In the genomic region with DNA sequence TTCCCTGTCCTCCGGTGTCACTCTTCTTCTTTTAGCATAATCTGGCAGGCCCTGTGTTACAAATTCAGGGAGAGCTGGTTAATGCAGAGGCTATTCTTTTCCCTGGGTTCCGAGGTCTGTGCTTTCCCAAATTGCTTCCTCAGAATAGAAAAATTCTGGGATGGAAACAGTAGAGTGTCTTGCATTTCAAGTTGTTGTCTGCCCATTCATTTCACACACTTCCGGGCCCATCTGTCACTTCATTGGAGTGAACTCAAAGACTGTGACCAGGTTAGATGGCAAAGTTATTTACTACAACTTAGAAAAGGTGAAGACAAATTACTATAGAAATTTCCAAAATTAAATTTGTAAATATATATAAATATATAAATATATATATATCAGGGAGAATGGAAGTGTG, we compare ENCODE assay signal across 24 mouse cellular contexts.
"Had no signal": no experiment of that assay in that cellular context is flagged by ENCODE, and none has a peak within 500 bp of the region (broad histone marks: within the 10 kb centered on the region; RNA-seq: fewer than 3 reads in every experiment).

No protein-coding gene starts in this region.

- H3K9ac ChIP-seq: limb, embryonic 13.5 days; liver, embryonic 12.5 days; liver, embryonic 15.5 days; lung, embryonic 15.5 days; midbrain, embryonic 13.5 days; neural tube, embryonic 13.5 days; stomach, embryonic 15.5 days had no signal

- DNase-seq: kidney, postnatal 25 days; layer of hippocampus, adult 9-11 months; liver; lung, adult 18-20 months; lung, postnatal 10 days; lung, postnatal 36 days; retina, postnatal 1 day; right cerebral cortex, postnatal 25 days; spleen, adult 18-20 months; thymus, postnatal 25 days had no signal

- H3K27me3 ChIP-seq: limb, embryonic 13.5 days; liver, embryonic 12.5 days; liver, embryonic 15.5 days; lung, embryonic 15.5 days; megakaryocyte, embryonic 14.5 days; stomach, embryonic 15.5 days had no signal

- H3K4me2 ChIP-seq: limb, embryonic 13.5 days; liver, embryonic 12.5 days; liver, embryonic 15.5 days; lung, embryonic 15.5 days; midbrain, embryonic 13.5 days; neural tube, embryonic 13.5 days; stomach, embryonic 15.5 days had no signal

- H3K9me3 ChIP-seq: limb, embryonic 10.5 days; limb, embryonic 13.5 days; liver, embryonic 12.5 days; liver, embryonic 15.5 days; lung, embryonic 15.5 days; megakaryocyte, embryonic 14.5 days; midbrain, embryonic 10.5 days; midbrain, embryonic 13.5 days; neural tube, embryonic 13.5 days; stomach, embryonic 15.5 days had no signal

- H3K36me3 ChIP-seq: limb, embryonic 10.5 days; limb, embryonic 13.5 days; liver, embryonic 12.5 days; liver, embryonic 15.5 days; lung, embryonic 15.5 days; midbrain, embryonic 10.5 days; midbrain, embryonic 13.5 days; neural tube, embryonic 13.5 days; stomach, embryonic 15.5 days had no signal

- ATAC-seq: liver, embryonic 12.5 days; midbrain, embryonic 13.5 days; midbrain, embryonic 16.5 days had no signal

- H3K4me3 ChIP-seq: layer of hippocampus, adult 2 months; limb, embryonic 10.5 days; limb, embryonic 13.5 days; liver, embryonic 12.5 days; liver, embryonic 15.5 days; lung, embryonic 15.5 days; megakaryocyte, embryonic 14.5 days; midbrain, embryonic 10.5 days; midbrain, embryonic 13.5 days; myocyte; neural tube, embryonic 13.5 days; stomach, embryonic 15.5 days had no signal

- H3K27ac ChIP-seq: kidney, postnatal 0 days; layer of hippocampus, adult 2 months; limb, embryonic 10.5 days; limb, embryonic 13.5 days; liver, embryonic 12.5 days; liver, embryonic 15.5 days; lung, embryonic 15.5 days; midbrain, embryonic 10.5 days; midbrain, embryonic 13.5 days; neural tube, embryonic 13.5 days; stomach, embryonic 15.5 days had no signal

- H3K4me1 ChIP-seq: liver, embryonic 12.5 days; liver, embryonic 15.5 days; megakaryocyte, embryonic 14.5 days; stomach, embryonic 15.5 days had no signal
